Mouse (Mus musculus) spleen, postnatal 14 days (tissue): ENCODE measurements around the gene Nelfe.

ENCODE experiments used
- DNase-seq, 2 experiments: peaks; one replicate each; pipeline ENCODE4 v3.0.0; 2021 to 2022; ENCODE audit warnings: low spot score in 2 of 2

Nelfe gene

DNA sequence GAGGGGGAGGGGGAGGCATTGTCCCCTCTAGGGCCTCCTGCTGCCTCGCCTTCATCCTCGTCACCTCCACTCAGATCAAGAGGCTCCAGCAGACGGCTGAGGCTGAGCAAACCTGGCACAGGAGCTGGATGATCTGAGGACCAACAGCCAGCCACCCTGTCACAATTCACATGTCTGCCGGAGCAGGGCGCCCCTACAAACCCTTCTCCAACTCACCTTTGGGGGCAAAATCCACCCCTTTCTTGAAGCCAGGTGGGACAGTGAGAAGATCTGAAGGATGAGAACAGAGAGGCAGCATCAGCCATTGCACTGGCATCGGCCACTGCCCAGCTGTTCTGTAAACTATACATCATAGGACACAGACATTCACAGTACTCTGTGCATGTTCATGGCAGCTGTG is 3.0 kb upstream of the Nelfe start:
- DNase-seq, result no peak

DNA sequence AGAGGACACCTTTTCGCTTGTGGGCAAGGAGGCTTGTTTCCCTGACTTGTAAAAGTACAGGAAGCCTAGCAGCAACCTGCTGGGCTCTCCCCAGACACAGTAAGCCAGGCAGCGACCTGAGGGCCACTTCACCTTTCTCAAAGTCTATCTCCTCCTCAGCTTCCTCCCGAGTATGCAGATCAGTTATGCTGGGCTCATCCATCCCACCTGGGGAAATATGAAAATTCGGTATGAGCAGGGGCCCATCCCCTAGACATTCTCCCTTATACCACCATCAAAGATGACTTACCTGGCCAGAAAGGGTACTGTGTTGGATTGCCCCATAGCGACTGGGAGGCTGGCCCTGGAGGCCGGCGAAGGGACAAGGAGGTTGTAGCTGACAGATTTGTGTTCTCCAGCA is 2.6 kb upstream of the Nelfe start:
- DNase-seq, result no peak

DNA sequence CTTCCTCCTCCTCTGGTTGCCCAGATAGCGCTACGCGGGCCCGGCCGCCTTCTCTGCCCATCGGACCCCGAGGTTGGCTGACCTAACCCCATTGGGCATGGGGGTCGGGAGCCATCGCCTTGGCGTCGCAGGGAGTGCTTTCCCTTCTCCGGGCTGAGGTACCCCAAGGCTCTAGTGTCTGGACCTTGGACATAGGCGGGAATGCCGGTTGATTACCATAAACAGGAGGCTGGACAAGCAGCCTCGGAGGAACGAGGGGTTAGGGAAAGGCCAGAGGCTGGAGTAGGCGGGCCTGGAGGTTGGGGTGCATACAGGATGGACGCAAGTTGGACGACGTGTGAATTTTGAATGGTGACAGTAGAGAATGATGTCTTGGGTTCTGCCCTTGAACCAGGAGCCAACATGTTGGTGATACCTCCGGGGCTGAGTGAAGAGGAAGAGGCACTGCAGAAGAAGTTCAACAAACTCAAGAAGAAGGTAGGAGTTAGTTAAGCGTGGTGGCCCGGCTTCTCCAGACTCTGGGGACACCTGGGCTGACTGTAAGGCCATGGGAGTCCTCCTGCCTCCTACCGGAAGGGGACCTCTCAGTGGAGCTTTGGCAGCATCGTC is 430 bp downstream of the Nelfe start:
- no peak for DNase-seq

DNA sequence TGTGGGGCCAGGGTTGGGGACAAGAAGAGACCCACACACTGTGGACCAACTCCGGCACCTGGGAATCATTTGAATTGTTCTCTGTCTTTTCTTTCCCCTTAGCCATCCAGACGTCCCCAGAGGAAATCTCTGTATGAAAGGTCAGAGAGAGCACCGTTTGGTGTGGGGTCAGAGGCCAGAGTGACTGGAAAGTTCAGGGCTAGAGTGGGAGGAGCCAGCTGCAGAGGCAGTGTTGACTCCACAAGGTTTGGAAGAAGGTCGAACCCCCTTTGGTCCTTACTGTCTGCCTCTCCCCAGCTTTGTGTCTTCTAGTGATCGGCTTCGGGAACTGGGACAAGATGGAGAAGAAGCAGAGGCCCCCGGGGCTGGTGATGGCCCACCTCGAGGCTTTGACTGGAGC is 3.3 kb downstream of the Nelfe start:
- no peak for DNase-seq

DNA sequence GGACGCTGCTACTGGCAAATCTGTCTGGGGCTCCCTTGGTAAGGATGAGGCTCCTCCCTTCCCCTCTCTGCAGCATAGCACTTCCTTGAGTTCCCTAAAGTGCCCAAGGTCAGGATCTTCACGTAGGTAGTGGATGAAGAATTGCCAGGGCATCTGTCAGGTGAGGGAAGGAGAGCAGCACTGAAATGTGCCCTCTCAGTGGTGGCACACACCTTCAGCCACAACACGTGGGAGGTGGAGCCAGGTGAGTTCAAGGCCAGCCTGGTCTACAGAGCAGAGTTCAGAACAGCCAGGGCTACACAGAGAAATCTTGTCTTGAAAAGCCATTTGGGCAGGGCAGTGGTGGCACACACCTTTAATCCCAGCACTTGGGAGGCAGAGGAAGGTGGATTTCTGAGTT is 4.6 kb downstream of the Nelfe start:
- DNase-seq, result no peak

DNA sequence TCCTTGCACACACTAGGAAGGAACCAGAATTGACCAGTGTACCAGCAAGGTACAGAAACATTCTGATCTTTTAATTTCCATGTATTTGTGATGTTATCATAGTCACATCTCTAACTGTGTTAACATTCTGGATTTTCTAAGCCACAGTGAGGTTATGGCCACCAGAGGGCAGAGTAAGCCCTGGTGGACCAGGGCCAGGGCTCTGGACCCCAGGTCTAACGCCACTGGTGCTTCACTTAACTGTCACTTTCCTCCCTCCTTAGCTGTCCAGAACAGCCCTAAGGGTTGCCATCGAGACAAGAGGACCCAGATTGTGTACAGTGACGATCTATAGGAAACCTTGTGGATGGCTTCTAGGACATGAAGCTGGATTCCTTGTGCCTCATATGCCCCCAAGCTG is 5.6 kb downstream of the Nelfe start:
- DNase-seq, result peak in 1 of 2 experiments; percentile 57

DNA sequence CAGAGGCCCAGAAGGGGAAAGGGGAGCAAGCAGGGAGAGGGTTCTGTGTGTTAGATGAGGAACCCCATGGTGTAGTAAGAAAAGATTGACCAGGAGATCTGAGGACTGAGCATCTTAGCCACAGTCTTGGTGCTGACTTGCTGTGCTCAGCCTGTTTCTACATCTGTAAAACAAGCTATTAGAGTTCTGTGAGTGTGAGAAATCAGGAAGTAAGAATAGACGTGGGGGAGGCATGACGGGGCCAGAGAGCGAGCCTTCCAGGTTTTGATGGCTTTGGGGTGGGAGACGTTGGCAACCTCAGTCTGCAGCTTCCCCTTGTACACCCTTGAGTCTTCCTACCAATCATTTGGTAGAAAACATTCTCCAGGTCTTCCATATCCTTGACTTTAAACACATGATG is 8.5 kb downstream of the Nelfe start:
- no peak for DNase-seq

DNA sequence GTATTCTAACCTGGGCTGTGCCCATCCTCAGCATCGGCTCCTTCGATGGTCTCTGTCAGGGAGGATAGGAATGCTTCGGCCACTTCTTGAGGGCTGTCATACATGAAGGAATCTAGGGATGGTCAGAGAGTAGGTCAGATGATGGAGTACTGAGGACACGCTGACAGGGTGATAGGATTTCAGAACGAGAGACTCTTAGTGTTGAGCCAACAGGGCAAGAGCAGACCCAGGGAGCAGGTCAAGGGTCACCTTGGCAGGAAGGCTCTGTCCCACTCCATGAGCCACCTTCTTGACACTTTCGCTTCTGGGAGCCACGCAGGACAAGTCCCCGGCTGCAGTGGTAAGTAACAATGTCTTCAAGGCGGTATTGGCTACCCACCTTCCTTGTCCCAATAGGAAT is 10.3 kb downstream of the Nelfe start:
- DNase-seq, result no peak

DNA sequence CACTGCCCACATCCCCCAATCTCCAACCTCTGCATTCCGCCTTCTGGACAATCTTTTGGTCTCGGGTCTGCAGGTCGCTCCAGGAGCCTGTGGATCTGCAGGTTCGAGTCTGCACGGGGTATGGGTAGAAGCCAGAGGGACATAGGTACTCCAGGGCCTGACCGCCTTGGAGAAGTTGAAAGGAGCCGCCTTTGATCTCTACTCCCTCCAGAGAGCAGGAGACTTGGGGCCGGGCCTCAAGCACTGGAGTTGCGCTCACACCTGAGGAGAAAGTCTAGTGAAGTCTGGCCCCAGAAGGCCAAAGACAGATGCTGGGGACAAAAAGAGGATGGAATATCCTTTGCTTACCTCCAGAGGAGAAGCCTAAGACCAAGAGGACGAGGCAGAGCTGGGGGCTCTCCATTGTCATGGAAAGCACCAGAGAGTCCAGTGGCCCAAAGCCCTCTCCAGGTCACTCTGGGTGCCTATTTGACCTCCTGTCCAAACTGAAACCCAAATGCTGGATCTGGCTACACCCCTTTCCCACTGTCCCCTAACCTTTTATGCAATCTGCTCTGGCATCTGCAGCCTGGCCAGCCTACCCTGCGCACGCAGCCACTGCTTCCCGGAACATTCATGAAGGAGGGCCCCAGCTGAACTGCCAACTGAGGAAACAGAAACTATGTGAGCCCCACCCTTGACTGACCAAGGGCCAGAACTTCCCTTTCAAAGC is 11.7 kb downstream of the Nelfe start:
- peak in 1 of 2 experiments; percentile 5 for DNase-seq

DNA sequence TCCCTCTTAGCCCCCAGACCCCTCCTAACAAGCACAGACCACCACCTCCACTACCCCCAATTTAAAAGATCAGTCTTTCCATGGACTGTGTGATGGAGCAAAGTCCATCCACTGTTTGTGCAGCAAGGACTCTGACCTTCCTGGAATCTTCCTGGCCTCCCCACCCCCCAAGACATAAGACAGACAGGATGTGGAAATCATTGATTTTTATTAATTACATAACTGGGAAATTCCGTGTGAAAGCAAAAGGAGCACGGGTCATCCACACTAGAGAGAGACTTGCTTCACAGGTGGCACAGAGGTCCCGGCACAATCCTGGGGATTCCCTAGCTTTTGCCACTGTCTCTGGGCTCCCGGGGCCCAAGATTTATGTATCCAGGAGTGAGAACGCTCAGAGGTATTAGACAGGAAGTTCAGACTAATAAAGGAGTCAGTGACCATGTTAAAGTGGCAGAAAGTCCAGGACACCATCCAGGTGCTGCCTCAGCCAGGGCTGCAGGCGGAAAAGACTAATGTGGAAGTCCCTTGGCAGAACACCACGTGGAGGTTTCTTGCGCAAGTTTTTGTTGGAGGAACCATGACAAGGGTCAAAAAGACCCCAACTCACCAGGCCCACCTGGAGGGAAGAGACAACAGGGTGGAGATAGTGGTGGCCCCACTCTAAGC is 12.4 kb downstream of the Nelfe start, which contains the start of gene Cfb:
Gene Cfb, minus strand, starts transcription at position 103 of the 666 bp plus-strand sequence.
- no peak for DNase-seq

DNA sequence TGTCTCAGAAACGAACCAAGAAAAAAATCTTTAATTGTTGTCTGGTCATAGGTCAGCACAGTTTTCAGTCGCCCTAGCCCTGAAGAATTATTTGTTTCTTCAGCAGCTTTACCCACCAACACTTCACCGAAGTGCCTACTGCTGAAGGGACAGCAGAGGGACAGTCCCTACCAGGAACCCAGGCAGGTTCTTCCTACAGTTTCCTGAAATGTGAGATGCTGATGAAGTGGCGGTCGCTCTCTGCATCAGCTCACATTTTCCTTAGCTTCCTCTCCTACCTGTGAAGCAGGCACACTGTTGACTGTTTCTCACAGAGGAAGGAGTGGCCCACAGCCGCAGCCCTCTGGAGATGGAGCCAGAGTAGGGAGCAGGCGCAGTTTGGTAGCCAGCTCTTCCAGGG is 15.8 kb downstream of the Nelfe start:
- no peak for DNase-seq

DNA sequence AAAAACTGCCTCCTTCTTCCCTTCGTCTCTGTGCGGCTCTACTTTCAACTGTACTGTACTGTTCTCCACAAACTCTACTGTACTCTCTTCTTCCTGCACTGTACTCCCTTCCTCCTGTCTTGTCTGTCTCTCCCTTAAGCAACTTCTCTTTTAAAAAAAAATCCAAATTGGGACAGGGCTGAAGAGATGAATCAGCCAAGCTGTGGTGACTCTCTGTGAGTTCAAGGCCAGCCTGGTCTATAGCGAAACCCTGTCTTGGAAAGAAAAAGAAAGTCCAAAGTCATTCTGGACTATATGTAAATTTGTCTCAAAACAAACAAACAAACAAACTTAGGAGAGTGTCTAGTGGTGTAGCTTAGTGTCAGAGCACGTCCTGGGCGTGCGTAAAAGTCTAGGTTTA is 24.1 kb downstream of the Nelfe start:
- DNase-seq, result no peak

DNA sequence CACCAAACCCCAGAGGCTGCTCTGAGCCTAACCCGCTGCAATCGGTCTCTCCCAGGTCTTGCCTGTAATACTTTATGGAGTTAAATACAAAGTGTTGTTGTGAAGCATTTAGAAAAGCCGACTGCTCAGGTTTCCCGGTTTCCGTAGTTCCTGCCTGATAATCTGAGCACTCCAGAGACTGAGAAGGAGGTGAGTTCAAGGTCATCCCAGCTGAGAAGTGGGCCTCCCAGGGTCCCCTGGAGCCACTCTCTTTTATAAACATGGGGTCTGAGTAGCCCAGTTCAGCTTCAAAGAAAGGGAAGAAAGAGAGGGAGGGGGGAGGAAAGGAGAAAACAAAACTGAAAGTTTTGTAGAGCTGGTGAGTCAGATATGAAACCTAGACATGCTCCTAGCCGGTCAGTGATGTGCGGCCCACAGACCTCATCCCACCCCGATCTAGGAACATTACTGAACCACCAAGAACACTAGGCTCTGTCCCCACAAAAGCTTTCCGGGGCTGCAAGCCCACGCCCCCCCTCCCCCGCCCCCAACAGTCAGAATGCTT is 29.2 kb downstream of the Nelfe start, which contains the start of gene Zbtb12:
Gene Zbtb12, plus strand, starts transcription at position 148 of the 544 bp plus-strand sequence.
- DNase-seq, result no peak

DNA sequence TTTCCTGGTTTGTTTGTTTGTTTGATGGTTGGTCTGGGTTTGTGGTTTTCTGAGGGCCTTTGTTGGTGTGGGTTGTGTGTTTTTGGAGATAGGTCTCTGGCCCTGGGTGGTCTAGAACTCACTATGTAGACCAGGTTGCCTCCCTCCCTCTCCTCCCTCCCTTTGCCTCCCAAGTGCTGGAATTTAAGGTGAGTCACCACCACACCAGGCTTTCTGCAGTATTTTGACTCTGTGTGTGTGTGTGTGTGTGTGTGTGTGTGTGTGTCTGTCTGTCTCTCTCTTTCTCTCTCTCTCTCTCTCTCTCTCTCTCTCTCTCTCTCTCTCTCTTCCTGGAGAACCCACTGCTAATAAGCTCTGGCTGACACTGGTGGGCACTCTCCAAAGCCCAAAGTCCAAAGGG is 31.0 kb downstream of the Nelfe start:
- DNase-seq, result no peak

DNA sequence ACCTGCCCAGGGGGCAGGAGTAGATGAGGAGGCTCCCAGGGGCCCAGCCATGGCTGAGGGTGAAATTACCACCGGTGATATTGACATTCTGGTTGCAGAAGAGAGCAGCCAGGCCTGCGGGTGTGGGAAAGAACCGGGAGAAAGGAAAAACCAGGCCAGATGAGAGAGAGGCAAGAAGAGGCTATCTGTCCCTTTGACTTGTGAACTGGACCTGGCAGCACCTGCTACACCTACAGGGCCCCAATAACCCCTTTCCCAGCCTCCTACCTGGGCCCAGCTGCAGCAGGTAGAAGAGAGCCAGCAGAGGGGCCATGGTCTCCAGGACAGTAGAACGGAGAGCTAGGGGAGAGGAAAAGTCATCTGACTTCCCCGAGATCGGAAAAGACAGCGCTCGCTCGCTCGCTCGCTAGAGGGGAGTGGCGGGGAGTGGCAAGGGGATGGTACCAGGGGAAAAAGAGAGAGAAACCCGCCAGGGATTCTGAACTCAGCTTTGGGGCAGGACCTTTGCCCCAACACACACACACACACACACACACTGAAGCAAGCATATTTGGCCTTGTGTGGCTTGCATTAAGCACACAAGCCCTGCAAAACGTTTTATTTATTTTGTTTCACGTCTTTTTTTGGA is 31.6 kb downstream of the Nelfe start, which contains the start of gene Gm20547:
Gene Gm20547, minus strand, starts transcription at position 360 of the 628 bp plus-strand sequence.
- no peak for DNase-seq

DNA sequence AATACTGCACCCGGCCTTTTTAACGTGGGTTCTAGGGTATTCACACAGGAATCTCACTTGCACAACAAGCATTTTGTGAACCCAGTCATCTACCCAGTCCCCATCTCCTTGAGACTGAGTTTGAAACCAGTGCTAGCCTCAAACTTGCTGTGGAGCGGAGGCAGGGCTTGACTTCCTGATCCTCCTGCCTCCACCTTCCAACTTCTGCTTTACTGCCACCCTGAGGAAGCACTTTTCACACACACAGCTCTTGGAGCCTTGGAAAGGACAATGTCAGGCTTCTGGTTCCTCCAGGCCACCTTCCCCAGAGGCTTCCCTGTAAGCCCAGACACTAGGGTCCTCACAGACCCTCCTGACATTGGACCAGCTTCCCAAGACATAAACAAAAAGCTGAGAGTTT is 33.1 kb downstream of the Nelfe start:
- DNase-seq, result no peak

DNA sequence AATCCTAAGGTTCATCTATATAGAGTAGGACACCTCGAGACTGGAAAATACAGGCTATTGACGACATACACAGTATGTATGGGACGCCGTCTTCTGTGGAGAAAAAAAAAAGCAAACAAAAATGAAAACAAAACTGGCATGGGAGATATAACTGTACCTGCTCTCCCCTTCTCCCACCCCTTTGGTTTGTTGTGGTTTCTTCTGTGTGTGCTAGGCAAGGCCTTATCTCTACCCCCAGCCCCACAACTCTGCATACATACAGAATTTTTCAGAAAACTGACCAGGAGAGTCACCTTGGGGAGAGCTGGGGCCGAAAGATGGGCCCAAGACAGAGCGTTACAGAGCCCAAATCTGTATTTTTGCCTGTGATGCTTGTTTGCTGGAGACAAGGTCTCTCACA is 34.5 kb downstream of the Nelfe start:
- no peak for DNase-seq

DNA sequence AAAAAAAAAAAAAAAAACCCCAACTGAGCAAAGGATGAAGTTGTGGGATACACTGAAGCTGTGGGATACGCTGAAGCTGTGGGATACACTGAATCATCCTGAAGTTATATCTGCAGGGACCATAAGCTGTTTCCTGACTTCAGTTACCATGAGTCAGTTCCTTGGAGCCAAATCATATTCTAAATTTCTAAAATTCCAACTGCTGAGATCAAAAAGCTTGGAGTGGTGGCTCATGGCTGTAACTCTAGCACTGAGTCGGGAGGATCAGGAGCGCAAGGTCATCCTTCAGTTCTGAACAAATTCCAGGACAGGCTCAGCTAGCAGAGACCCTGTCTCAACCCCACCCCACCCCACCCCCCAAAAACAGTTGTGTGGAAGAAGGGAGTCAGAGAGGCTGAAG is 35.4 kb downstream of the Nelfe start:
- DNase-seq, result no peak

DNA sequence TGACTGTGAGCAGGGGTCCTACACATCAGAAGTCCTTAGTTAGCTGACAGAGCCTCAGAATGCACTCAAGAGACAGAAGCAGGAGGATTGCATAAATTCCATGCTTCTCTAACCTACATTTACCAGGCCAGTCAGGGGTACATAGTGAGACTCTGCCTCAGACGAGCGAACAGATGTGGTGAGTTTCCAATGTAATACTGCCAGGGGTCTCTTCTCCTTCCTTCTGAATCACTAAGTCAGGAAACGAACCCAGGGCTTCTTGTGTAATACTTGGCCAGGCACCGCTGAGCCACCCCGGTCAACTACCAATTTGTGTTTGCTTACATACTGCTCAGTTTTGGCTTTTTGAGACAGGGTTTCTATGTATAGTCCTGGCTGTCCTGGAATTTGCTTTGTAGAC is 37.8 kb downstream of the Nelfe start:
- DNase-seq, result no peak

DNA sequence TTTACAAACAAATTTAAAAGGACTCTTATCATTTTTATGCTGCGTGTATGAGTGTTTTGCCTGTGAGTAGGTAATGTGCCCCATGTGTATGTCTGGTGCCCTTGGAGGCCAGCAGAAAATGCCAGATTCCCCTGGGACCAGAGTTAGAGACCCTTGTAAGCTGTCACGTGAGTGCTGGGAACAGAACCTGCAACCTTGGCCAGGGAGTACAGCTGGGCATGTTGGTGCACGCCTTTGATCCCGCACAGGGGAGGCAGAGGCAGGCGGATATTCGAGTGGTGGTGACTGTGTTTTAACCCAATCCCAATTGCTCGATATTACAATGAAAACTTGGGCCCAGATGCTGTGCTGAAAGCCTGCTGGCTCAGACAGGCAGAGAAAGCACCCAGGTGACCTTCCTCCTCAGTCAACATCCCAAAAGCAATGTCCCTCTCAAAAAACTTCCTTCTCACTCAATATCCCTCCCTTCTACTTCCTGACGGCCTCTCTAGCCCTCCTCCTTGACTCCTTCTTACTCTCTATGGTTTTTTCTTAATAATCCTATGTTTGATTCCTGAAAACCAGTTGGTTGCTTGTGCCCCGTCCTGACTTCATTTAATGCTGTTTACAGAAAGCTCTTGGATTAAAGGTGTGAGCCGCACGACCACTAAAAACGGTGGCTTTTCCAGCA is 40.0 kb downstream of the Nelfe start:
- no peak for DNase-seq

DNA sequence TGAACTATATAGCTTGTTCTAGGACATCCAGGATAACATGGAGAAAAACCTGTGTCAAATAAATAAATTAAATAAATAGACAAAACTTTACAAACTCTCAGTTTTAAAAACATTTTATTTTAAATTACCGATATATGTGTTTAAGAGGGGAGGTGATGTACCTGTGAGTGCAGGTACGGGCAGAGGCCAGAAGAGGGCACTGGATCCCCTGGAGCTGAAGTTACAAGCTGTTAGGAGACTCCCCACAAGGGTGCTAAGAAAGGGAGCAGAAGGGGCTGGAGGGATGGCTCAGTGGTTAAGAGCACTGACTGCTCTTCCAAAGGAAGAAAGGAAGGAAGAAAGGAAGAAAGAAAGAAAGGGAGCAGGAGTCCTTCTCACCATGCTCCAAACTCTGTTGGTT is 41.2 kb downstream of the Nelfe start:
- DNase-seq, result no peak
